Mouse (Mus musculus) layer of hippocampus, adult 9-11 months (tissue): ENCODE measurements around the gene Olfr1283.
"Not testable (repeated sequence)": the region's sequence is repeated elsewhere in the genome, so short reads cannot be mapped to it uniquely, and the experiment has no call there.

Experiments
- DNase-seq: peaks from one replicate; pipeline ENCODE4 v3.0.0; 2022

Olfr1283 gene

GRCm38 (mm10) chr2:111366490-111366889, at the start of gene Olfr1283:
TSS of gene Olfr1283 (plus strand) at chr2:111366790.
- no peak for DNase-seq

DNA sequence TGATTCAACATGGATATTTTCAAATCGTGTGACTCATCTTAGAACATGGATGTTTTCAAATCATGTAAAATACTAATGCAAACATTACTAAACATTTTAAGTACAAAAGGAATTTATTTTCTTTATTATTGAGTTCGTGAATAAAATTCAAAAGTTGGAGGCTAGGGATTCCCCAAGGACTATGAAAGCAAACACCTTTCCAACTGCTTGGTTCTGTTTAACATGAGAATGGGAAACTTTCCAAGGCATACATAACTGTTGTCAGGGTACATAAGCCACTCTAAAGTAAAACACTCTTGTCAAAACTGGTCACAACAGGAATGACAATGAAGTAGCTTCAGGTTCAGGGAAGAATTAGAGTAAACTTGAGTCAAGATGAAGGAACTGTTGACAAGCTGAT, 40.4 kb upstream of the Olfr1283 start, which contains the start of gene Olfr1281:
Olfr1281 (plus strand) TSS at position 301 of the 400 bp plus-strand sequence.
- no peak for DNase-seq

DNA sequence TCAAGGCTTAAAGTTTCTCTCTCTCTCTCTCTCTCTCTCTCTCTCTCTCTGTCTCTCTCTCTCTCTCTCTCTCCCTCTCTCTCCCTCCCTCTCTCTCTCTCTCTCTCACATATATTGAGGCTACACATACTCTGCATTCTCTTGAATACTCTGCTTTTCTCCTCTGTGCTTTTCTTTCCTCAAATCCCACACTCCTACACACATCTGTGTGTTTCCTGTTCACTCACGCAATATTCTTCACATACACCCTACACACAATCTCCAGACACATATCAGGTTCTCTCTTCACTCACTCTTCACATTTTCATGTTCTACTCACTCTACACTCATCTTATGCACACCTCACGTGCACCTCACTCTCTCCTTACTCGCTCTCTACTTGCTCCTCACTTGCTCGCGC, 32.9 kb upstream of the Olfr1283 start:
- not testable (repeated sequence) for DNase-seq

- DNase-seq: no peak
Measured at GRCm38 (mm10) chr2:111335976-111336375, 30.6 kb upstream of the Olfr1283 start, which contains the start of gene Olfr1282. TSS of gene Olfr1282 (minus strand) at chr2:111336076.

DNA sequence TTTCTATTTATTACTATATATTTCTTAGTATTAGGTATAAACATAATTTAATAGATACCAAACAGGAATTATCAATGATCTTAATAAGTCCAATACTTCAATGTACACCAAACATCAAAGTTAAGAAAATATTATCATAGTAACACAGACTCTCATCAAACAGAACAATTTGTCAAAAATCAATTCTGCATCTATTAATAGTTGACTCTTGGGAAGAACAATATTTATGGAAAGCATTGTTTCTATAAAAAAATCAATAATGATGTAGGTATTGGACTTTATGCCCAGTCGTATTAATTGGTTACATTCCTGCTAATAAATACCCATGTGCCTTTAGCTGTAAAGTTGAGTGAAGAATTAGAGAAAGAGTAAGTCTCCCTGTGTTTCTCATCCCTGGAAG, 8.6 kb downstream of the Olfr1283 start, which contains the start of gene Olfr1284:
Olfr1284 (plus strand) TSS at position 301 of the 400 bp plus-strand sequence.
- DNase-seq: no peak
